Mouse (Mus musculus) telencephalon, adult 2 months (tissue): ENCODE measurements at regions not wholly inside any gene's neighbourhood (a gene's known extent, or its start where the extent isn't known, plus 50 kb on each side); places are given as distances from the start of the nearest gene placed in this dataset.

Source experiments
- DNase-seq: peaks from one replicate; pipeline ENCODE4 v3.0.0-alpha.2; 2011; ENCODE audit warnings: low read depth, low spot score

GRCm38 (mm10) chr10:43748300-43748699 lies 153.2 kb downstream of the Qrsl1 start:
- DNase-seq: no peak

GRCm38 (mm10) chr10:43749496-43750110 lies 151.9 kb downstream of the Qrsl1 start:
- DNase-seq: no peak

- DNase-seq: no peak
Observed at GRCm38 (mm10) chr10:43750401-43750800, 151.1 kb downstream of the Qrsl1 start.

GRCm38 (mm10) chr10:43750854-43751253 lies 150.7 kb downstream of the Qrsl1 start:
- DNase-seq: no peak

GRCm38 (mm10) chr10:43751881-43752675 lies 149.5 kb downstream of the Qrsl1 start:
- peak; percentile 43 for DNase-seq

GRCm38 (mm10) chr10:43756881-43757565 lies 144.5 kb downstream of the Qrsl1 start:
- no peak for DNase-seq

GRCm38 (mm10) chr10:43758124-43759025 lies 143.2 kb downstream of the Qrsl1 start:
- no peak for DNase-seq

- peak; percentile 32 for DNase-seq
Observed at GRCm38 (mm10) chr10:43759186-43759905, 142.2 kb downstream of the Qrsl1 start.

- DNase-seq: no peak
Observed at GRCm38 (mm10) chr10:43759906-43760281, 141.7 kb downstream of the Qrsl1 start.

- no peak for DNase-seq
Observed at GRCm38 (mm10) chr10:43761979-43762570, 139.5 kb downstream of the Qrsl1 start.

GRCm38 (mm10) chr10:43764581-43764980 lies 137.0 kb downstream of the Qrsl1 start:
- DNase-seq: no peak

GRCm38 (mm10) chr10:43765275-43765674 lies 136.3 kb downstream of the Qrsl1 start:
- no peak for DNase-seq

GRCm38 (mm10) chr10:43765829-43766486 lies 135.6 kb downstream of the Qrsl1 start:
- no peak for DNase-seq

GRCm38 (mm10) chr10:43767961-43768726 lies 133.4 kb downstream of the Qrsl1 start:
- DNase-seq: no peak

GRCm38 (mm10) chr10:43769026-43769425 lies 132.5 kb downstream of the Qrsl1 start:
- no peak for DNase-seq

- DNase-seq: no peak
Observed at GRCm38 (mm10) chr10:43775807-43776206, 125.7 kb downstream of the Qrsl1 start.

GRCm38 (mm10) chr10:43777612-43778600 lies 123.6 kb downstream of the Qrsl1 start:
- DNase-seq: peak; percentile 22

GRCm38 (mm10) chr10:43780571-43780970 lies 121.0 kb downstream of the Qrsl1 start:
- no peak for DNase-seq
